Mouse (Mus musculus) thymus, postnatal 14 days (tissue): ENCODE measurements around the gene Sned1.
A peak's percentile ranks its signal among the peaks of the same experiment; 100 is the strongest.
"Not testable (repeated sequence)": the region's sequence is repeated elsewhere in the genome, so short reads cannot be mapped to it uniquely, and the experiment has no call there.

ENCODE experiments used
- DNase-seq: peaks from one replicate; pipeline ENCODE4 v3.0.0; 2021

The Sned1 gene

DNA sequence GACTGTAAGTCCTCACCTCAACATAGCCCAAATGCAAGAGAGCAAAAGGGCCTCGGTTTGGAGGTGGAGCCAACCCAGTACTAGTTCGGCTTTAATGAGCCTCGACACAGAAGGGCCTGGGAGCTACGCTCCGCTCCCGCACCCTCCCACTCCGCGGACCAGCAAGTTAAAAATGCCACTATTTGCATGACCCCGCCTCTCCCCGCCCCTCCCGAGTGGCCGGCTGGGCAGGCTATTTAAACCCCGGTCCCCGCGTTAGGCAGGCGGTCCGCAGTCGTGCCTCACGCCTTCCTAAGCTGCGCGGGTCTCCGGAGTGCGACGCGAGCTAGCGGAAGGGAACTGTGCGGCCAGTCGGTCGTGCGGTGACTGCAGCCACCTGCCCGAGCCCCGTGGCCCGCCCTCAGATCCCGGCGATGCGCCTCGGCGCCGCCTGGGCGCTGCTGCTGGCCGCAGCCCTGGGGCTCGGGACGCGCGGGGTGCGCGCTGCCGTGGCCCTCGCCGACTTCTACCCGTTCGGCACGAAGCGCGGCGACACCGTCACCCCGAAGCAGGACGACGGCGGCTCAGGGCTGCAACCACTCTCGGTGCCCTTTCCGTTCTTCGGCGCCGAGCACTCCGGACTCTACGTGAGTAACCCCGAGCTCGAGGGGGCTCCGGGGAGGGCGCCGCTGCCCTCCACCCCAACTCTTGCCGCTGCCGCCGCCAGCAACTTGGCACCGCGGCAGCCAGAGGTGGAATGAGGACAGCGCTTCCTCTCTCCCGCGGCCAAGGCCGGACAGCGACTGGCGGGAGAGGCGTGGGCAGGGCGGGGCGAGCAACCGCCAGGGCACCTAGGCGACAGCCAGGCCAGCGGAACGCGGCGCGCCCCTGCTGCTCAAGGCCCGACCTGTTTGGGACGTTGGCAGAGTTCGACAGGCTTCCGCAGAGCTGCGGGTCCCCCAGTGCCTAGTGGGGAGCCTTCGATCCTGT, at the start of gene Sned1:
Gene Sned1, plus strand, starts transcription at position 266 of the 969 bp plus-strand sequence.
- no peak for DNase-seq

DNA sequence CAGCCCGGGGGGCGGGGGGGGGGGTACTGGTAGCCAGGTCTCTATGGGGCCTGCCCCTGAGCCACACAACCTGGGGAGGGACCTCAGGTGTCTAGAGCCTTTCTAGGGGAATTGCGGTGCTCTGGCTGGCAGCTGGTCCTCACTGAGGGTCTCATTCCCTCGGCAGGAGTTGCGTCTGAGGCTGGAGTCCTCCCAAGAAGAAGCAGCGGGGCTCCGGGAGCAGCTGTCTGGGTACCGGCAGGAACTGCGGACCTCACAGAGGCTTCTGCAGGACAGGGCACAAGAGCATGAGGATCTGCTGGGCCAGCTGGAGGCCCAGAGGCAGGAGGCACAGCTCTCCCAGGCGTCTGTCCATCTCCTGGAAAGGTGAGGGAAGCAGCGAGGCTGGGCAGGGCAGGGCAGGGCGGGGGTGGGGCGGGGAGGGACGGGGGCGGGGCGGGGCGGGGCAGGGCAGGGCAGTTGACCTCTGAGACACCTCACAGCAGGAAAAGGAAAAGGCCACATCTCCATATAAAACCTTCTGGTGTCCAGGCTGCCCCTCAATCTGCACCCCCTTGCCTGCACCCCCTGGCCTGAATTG, 44.8 kb upstream of the Sned1 start:
- DNase-seq: no peak

DNA sequence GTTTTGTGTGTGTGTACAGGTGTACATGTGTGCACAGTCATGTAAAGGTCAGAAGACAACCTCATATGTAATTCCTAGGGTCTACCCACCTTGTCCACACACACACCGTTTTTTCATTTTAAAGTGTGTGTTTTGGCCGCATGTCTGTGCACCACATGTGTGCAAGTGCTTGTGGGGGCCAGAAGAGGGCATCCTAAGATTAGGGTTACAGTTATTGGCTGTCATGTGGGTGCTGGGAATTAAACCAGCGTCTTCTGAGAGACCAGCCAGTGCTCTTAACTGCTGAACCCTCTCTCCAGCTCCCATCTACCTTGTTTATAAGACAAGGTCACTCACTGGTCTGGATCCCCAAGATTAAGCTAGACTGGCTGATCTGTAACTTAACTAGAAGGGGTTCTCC, 40.7 kb upstream of the Sned1 start:
- no peak for DNase-seq

DNA sequence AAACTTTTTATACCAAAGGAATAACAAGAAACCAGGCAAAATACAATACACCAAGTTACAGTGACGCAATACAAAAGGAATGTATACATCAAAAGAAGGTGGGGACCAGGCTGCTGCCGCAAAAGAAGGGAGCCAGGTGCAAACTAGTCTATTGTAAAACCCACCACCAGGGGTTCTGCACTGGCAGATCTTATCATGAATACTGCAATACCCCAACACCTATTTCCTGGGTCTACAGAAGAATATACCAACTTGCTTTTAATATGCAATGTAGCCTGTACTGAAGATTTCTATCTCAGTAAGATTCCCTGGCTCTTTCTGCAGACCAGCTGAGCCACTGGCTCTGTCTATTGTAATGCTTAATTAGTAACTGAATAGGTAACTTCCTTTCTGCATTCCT, 38.2 kb upstream of the Sned1 start:
- DNase-seq: not testable (repeated sequence)

DNA sequence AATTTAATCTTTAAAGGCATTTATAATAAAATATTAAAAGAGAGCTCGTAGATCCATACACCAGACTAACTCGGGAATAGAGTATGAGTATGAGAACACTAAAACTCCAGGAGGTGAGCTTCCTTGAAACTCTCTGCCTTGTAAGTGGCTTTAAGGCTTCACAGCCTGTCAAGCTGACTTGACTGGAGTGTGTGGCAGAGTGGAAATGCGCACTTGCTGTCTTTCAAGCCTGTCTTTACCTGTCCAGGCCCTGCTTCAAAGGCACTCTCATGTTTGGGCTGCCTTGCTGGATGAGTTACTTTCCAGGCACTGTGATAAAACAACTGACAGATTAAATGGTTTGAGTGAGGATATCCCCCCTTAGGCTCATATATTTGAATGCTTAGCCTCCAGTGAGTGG, 37.7 kb upstream of the Sned1 start:
- no peak for DNase-seq

DNA sequence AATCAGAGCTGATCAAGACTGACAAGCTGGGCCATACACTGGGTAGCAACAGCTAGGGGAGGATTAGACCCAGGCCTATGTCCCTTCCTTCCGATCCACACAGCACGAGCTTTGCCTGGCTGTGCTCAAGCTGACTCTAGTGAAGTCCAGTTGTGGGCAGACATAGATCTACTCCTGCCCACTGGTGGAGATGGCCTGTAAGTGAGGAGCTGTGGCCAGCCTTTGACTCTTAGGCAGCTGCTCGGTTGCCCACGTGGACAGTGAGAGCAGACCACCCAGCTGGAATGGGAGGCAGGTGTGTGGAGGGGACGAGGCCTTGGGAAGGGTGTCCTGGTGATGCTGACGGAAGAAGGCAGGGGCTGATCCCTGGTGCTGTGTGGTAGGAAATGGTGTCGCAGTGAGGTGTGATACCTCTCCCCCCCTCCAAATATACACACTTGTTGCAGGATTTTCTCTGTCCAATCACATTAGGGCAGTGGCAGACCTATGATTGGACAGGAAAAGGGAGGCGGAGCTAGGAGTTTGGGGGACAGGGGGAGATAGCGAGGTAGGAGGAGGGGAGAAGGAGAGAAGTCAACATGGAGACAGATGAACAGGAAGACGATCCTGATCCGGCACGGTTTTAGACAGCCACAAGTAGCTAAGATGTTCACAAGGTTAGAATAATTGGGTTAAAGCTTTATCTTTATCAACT, 29.2 kb upstream of the Sned1 start:
- DNase-seq: no peak

DNA sequence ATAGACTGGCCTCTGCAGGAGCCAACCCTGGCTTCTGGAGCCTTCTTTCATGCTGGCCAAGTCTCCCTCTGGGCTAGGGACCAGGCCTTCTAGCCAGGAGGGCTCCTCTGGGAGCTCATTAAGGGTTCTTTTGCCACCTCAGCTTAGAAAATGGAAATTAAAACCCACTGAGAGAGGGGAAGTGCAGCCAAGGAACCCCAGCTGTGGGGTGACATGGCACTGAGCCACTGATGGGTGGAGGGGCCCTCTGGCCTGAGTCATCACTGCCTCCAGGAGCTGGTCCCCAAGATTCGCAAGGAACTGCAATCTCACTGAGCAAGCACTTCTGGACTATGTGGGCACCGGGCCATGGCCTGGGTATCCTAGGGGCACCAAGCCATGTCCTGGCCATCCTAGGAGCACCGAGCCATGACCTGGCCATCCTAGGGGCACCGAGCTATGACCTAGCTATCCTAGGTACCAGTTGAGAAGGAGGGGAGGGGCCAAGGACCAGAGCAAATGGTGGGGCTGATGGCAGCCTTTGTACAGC, 28.0 kb upstream of the Sned1 start:
- no peak for DNase-seq

DNA sequence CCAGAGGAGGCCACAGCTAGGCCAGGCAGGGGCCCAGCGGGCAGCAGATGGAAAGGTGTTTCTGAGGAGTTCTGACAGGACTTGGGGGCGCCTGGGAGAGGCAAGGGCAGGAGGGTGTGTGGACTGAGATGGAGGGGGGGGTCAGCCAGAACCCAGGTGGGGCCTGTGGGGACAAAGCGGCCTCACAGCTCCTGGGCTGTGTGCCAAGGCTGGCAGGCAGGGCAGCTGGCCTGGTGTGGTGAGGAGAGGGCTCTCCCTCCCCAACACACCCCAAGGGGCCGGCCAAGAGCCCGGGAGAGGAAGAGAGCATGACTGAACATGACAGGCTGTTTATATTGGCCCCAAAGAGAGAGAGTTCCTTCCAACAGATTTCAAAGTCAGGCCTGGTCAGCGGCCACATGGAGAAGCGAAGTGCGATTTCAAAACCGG, 25.4 kb upstream of the Sned1 start:
- DNase-seq: no peak

DNA sequence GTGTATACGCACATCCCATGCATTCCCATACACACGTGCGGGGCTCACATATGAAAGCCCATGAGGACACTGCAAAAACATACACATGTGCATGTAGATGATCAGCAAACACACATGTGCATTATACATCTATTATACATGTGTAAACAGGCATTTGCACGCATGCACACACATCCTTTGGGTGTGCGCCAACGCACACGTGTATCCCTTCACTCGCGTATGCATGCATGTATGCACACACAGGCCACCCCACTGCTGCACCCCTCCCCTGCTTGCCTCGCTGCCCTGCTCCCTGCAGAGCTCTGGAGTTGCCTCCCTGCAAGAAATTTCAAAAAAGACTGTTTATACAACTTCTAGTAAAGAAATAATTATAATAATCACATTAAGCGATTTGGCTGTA, 24.6 kb upstream of the Sned1 start:
- DNase-seq: no peak

DNA sequence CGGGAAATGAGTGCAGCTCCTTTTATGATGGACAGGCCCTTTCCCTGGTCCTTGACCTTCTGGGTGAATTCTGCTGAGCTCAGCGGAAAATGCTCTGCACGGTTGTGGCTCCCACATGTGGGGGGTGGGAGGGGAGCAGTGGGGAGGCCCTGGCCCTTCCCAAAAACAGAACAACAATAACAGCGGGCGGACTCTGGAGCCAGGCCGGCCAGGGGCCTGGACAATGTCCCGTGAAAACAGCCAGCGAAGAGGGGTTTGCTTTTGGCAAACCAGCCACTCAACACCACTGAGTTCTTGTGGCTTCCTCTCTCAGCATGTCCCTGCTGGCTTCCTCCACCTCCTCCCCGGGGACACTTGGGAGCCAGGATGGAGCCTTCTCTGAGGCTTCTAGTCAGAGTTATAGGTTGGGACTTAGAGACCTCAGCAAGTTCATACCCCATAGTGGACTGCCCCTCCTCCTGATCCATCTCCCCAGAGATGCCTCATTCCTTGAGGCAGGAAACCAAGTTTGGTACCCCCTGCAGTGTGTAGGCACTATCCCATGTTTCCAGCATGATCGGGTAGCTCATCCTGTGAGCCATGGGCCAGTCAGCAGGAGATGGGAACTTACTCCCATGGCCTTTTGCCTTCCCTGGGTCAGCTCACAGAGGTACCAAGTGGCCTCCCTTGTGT, 24.0 kb upstream of the Sned1 start:
- DNase-seq: no peak

DNA sequence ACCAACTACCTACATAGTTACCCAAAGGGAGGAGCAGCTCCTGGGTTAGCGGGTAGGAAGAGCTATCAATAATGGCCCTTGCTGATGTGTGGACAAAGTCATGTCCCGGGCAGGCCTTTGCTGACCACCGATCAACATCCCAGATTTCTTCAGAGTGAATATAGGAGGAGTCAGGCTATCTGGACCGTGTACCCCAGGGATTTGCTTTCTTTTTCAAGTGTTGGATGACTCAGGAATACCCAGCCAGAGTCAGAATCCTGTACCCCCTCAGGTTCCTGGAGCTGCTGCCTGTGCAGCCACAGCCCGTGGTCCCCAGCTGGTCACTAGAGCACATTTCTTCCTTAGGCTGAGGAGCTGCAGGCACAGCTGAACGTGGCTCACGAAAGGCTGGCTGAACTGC, 23.2 kb upstream of the Sned1 start:
- DNase-seq: no peak

DNA sequence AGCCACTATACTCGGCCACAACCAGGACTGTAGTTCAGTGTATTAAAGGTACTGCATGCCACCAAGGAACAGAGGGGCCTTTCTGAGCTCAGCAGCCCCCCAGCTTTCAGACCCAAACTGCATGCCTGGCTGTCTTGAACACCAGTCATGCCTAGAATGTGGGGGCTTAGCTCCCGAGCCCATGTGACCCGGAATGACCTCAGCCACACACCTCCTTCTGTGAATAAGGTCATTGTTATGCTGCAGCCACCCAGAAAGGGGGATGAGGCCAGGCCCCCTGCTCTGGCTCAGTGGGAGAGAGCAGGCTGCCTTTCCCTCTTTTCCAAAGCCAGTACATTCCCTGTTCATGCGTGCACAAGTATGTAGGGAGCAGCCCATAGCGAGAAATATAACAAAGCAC, 21.0 kb upstream of the Sned1 start:
- no peak for DNase-seq

DNA sequence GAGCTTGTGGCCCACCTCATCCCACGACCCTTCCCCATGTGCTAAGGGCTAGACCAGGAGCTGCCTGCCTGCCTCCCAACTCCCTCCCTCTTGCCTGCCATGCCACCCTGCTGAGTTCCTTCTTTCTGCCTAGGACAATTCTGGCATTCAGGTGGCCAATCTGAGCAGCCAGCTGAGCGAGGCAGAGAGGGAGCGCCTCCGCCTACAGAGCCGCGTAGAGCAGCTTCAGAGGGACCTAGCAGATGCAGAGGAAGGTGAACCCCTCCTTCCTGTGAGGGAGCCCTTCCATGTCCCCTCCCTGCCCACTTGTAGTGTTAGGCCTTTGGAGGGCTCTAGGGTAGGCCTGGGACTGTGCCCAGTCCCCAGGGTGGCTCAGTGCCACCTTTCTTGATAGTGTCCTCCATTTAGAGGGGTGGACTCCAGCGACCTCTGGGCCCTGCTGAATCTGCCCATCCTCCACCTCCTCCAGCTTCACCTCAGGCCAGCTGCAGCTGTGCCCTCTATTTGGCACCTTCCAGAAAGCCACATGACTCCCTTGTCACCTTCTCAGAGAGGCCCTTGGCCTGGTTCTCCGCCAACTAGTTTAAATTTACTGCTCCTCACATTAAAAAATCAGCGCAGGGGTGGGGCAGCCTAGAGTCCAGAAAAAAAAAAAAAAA, 18.7 kb upstream of the Sned1 start:
- no peak for DNase-seq

DNA sequence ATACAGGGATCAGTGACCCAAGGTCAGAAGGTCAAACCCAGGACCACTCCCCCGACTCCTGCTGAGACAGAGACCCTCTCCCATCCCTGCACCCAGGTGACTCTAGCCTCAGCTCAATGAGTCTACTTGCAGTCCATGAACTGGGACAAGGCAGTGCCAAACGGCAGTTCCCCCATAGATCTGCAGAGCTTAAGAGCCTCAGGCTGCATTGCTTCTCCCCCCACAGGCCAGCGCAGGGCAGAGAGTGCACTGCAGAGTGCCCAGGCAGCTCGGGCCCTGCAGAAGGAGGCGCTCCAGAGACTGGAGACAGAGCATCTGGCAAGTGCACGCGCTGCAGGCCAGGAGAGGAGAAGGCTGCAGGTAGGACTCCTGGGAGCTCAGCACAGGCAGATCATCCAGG, 18.1 kb upstream of the Sned1 start:
- DNase-seq: no peak

DNA sequence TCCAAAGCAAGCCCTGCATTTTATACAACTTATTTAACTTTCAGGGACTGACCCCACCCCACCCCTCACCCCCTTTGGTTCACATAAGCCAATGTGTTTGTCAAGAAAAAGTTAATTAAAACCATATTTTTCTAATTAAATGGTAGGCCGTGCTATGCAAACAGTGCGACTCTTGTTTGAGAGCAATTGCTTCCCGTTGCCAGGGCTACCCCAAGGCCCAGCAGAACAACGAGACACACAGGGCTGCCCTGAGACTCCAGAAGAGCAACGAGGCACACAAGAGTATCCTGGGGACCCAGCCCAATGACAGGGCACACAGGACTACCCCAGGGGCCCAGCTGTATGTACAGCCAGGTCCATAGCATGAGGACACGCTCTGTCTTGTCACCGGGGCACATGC, 14.9 kb upstream of the Sned1 start:
- no peak for DNase-seq

DNA sequence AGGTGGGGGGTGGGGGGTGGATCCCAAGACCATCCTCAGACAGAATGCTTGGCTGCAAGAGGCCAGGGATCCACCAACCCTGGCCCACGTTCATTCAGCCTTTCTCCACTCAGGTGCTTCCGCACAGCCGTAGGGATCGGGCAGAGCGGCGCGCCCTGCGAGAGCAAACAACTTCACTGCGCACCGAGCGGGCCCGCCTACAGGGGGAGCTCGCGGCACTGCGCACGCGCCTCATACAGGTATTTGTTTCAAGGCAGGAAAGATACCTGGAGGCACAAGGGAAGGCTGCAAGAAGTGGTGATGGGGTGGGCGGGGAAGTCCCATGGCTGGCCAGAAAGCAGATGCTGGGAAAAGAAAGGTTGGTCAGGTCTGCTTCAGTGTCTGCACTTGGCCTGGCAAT, 11.7 kb upstream of the Sned1 start:
- DNase-seq: peak; percentile 68

DNA sequence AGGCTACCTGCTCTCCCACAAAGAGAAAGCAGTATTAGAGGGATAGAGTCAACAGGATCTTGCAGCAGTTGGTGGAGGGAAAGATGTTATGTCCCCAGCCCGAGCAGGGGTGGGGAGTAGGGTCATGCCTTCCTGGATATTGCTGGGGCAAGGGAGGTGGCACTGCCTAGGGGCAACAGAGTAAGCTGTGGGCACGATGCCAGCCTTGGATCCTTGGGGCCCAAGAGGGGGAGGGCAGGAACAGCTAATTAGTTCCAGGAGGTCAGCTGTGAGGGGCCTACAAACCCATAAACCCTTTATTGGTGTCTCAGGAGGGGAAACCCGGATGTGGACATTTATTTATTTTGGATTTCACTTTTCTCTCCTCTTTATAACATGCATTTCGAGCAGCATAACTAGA, 10.4 kb upstream of the Sned1 start:
- DNase-seq: no peak

DNA sequence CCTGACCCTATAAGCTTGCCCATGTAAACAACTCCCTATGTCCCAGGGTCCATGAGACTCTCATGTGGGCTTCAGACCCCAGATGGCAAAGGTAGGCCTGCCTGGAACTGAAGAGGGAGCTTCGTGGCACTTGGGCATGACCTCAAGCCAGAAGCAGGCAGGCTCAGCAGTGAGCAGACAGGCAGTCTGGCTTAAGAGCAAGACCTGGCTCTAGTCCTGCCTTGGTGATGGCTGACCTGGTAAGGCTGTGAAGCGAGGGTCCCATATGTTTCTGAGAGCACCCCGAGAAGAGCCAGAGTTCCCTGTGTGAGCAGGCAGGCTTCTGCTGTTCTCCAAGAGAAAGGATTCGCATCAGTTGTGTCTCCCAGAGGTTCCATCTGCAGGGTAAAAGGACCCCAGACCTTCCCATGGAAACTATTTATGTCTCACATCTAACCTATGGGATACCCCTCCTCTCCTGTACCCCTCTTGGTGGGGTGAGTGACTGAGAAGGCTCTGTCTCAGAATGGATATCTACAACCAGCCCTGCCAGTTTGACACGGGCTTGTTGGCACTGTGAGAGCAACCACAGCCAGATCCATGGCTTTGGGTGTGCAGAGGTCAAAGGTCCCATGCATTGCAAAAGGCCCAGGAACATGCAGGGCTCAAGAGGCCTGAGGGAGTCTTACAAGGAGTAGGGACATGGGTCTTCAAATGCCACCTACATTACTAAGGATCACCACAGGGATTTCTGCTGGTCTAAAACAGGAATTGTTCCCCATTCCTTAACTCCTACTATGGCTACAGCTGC, 9.7 kb upstream of the Sned1 start:
- no peak for DNase-seq

DNA sequence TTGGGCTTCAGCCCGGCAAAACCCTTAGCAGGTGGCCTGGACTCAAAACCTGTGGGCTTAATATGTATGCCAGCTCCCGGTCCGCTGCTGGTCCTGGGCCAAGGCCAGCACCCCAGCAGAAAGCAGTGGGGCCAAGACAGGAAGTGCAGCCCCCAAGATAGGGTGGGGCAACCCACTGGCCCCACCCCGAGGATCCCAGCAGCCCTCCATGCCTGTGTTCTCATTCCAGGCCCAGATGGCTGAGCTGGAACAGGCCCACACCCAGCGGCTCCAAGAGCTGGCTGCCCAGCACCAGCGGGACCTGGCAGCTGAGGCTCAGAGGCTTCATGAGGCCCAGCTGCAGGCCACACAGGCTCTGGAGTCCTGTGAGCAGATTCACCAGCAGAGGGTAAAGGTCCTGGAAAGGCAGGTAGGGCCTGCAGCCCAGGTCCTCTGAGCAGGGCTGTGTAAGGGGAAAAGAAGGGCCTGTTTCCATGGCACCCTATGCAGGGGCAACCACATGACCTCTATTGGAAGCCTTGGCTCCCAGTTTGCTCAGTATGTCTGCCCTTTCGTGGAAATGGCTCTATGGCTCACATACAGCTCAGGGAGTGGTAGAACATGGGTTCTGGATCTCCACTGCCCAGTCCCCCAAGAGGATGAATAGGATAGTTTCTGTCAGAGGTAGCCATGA, 8.2 kb upstream of the Sned1 start:
- no peak for DNase-seq

DNA sequence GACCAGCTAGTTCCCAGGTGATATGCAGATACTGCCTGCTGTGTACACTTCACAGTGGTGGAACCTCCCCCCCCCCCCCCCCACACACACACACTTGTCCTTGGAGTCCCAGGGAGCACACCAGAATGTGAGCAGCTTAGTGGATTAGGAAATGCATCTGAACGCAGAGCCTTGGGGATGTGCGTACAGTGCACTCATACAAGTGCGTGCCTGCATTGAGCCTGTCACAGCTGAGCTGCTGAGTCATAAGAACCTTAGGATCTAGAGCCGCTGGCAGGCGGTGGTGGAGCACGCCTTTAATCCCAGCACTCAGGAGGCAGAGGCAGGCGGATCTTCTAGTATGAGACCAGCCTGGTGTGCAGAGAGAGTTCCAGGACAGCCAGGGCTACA, 7.7 kb upstream of the Sned1 start:
- no peak for DNase-seq

DNA sequence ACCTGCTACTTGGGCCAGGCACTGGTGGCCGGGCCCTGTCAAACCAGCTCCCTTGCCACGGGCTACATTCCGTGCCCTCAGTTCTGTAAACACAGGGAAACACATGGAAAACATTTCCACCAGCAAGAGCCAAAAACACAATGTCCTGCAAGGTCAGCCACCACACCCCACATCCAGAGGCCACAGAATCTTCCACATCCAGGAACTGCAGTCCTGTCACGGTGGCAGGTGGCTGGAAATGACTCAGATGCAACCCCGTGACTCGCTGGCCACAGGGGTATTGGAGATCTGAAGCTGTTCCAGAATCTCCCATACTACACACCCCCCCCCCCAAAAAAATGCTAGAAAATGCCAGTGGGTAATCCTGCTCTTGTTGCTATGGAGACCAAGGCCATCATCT, 6.4 kb upstream of the Sned1 start:
- no peak for DNase-seq
